Mouse (Mus musculus): ENCODE results near the gene Vgll2. TPM values are rescaled to one million over a fixed set of nuclear protein-coding genes. Genes with fewer than 3 reads are reported as not detected.

Vgll2 gene
- polyA plus RNA-seq, 1 experiment from 2014 or later: 0.63 TPM

DNA sequence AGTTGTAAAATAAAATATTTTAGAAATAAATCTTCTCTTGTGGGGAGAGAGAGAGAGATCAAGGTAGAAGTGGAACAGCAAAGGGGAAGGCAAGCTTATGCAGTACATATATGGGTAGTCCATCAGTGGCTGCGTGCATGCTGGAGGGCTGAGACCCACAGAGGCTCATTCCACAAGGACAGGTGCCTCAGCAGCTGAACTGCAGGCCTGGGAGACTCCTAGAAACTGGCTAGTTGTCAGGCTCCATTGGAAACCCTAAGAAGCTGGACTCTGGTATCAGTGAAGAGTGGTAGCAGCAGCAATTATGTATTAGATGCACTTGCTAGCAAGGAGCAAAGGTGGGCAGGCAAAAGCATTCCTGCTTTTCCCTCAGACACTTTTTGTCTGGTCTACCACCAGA lies 17.1 kb downstream of the Vgll2 start:
- ATAC-seq (ENCODE audit: low read depth): no peak
- 86% methylated on average over 1 of the region's 1 CpGs for WGBS
- Histone ChIP-seq H3K36me3 (ENCODE audit: control insufficient read depth, insufficient read depth, low read length) (no peaks in the 10 kb centered on the region), H3K27ac (ENCODE audit: low read length) (no peak overlapping the region), H3K4me2 (ENCODE audit: low read depth, low read length) (no peak overlapping the region), H3K9me3 (ENCODE audit: control insufficient read depth, low read length) (no peaks in the 10 kb centered on the region), H3K4me1 (replicated peaks; ENCODE audit: control insufficient read depth, insufficient read depth, low read length) (no peaks in the 10 kb centered on the region), H3K9ac (ENCODE audit: low read length) (no peak overlapping the region), H3K4me3 (ENCODE audit: low read length) (no peak overlapping the region), H3K27me3 (ENCODE audit: control insufficient read depth, insufficient read depth, low read depth, low read length) (no peaks in the 10 kb centered on the region)

DNA sequence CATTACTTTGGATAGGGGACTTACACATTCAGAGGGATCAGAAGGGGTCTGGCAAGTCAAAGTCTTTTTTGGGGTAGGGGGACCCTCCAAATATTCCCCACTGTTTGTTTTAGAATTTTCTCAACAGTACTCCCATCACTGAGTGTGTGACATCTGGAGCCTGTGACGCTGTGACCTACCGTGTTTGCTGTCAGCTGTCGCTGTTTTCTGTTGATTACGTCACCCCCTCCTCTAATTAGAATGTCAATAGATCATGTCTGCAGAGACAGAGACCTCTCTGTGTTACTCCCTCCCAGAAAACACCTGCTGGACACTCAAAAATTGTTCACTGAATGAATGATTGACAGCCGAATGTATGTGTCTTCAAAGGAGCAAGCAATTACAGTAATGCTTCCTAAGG lies 20.8 kb downstream of the Vgll2 start:
- no peaks in the 10 kb centered on the region for H3K36me3 ChIP-seq (ENCODE audit: control insufficient read depth, insufficient read depth, low read length)
- 62% methylated on average over 5 of the region's 5 CpGs for WGBS
- no peak overlapping the region for H3K9ac ChIP-seq (ENCODE audit: low read length)
- H3K4me1 ChIP-seq (replicated peaks; ENCODE audit: control insufficient read depth, insufficient read depth, low read length): no peaks in the 10 kb centered on the region
- H3K9me3 ChIP-seq (ENCODE audit: control insufficient read depth, low read length): no peaks in the 10 kb centered on the region
- H3K27me3 ChIP-seq (ENCODE audit: control insufficient read depth, insufficient read depth, low read depth, low read length): no peaks in the 10 kb centered on the region
- no peak overlapping the region for H3K4me2 ChIP-seq (ENCODE audit: low read depth, low read length)
- no peak for ATAC-seq (ENCODE audit: low read depth)
- H3K4me3 ChIP-seq (ENCODE audit: low read length): no peak overlapping the region
- no peak overlapping the region for H3K27ac ChIP-seq (ENCODE audit: low read length)

DNA sequence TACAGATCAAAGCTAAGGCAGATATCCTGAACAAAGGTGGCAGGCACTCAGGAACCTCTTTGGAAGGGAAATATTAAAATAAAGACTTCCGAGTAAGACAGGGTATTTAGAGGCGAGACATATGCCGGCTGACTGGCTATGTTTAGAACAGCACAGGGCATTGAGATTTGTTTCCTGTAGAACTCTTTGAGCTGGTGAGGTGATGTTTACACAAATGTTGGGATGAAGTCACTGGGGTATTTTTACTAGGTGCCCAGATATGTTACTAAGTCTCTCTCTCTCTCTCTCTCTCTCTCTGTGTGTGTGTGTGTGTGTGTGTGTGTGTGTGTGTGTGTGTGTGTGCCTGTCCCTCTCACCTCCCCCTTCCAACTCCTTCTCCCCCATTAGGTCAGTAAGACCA lies 26.0 kb downstream of the Vgll2 start:
- Histone ChIP-seq H3K9ac (ENCODE audit: low read length) (no peak overlapping the region), H3K4me1 (replicated peaks; ENCODE audit: control insufficient read depth, insufficient read depth, low read length) (no peaks in the 10 kb centered on the region), H3K9me3 (ENCODE audit: control insufficient read depth, low read length) (no peaks in the 10 kb centered on the region), H3K27ac (ENCODE audit: low read length) (no peak overlapping the region), H3K4me2 (ENCODE audit: low read depth, low read length) (no peak overlapping the region), H3K27me3 (ENCODE audit: control insufficient read depth, insufficient read depth, low read depth, low read length) (no peaks in the 10 kb centered on the region), H3K36me3 (ENCODE audit: control insufficient read depth, insufficient read depth, low read length) (no peaks in the 10 kb centered on the region), H3K4me3 (ENCODE audit: low read length) (no peak overlapping the region)
- no peak for ATAC-seq (ENCODE audit: low read depth)
- 27% methylated on average over 3 of the region's 3 CpGs for WGBS

DNA sequence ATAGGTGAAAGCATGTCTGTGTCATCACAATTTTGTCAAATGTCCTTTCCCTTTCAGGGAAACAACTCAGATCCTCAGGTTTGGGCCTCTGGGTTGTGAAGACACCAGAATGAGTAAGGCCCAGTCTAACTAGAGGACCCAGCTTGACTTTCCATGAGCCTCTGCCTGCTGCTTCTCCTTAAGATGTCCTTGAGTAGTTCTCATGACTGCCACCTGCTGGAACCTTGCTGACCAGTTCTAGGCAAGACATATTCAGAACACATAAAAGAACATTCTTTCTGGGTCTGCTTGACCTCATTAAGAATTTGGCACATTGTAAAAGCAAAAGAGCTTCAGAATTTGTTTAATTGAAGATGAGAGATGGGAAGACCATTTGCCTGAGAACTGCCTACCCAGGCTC lies 50.2 kb downstream of the Vgll2 start:
- Histone ChIP-seq H3K4me2 (ENCODE audit: low read depth, low read length) (no peak overlapping the region), H3K4me1 (replicated peaks; ENCODE audit: control insufficient read depth, insufficient read depth, low read length) (no peaks in the 10 kb centered on the region), H3K9ac (ENCODE audit: low read length) (no peak overlapping the region), H3K36me3 (ENCODE audit: control insufficient read depth, insufficient read depth, low read length) (no peaks in the 10 kb centered on the region), H3K9me3 (ENCODE audit: control insufficient read depth, low read length) (no peaks in the 10 kb centered on the region), H3K27me3 (ENCODE audit: control insufficient read depth, insufficient read depth, low read depth, low read length) (no peaks in the 10 kb centered on the region), H3K4me3 (ENCODE audit: low read length) (no peak overlapping the region), H3K27ac (ENCODE audit: low read length) (no peak overlapping the region)
- ATAC-seq (ENCODE audit: low read depth): 0 out of 2 replicates have a peak, but pooled peaks have one; percentile 43

Small RNA genes lying within 50 kb of the gene (microRNA-seq; reads per million reads assigned to microRNA genes)
- gene Gm24084: not detected

Other genes with a start within 250 kb of the Vgll2 start
- gene Ros1, start 172.7 kb downstream of the Vgll2 start, polyA plus RNA-seq (2015; fragmentation: Nextera tagmentation; extraction: Ambion mirVana): 0.23 and 0.39 TPM in 2 replicates
- 27.6 and 27.8 TPM in 2 replicates for gene Dcbld1, start 211.1 kb downstream of the Vgll2 start, polyA plus RNA-seq (2015; fragmentation: Nextera tagmentation; extraction: Ambion mirVana)

Measured in lung, embryonic 16.5 days (tissue).